ENCODE assay signal across 9 mouse cellular contexts in genomic region chr13:107105510-107105909, GRCm38 (mm10).
DNase-seq lines count a peak whose midpoint lies in the region; ATAC-seq and TF ChIP-seq lines count a peak whose summit lies in the region.
"Had no signal": no experiment of that assay in that cellular context is flagged by ENCODE, and none has a peak within 500 bp of the region (broad histone marks: within the 10 kb centered on the region; RNA-seq: fewer than 3 reads in every experiment).

No protein-coding gene starts in this region.

- TF ChIP-seq CTCF in heart, adult 2 months (IDR thresholded peaks at IDR 0.05): peak; percentile 85

- no peak overlapping the region for H3K27ac ChIP-seq in heart, adult 2 months
- no peak overlapping the region for H3K27ac ChIP-seq in heart, embryonic 11.5 days (ENCODE audit: low read depth, low read length)
- H3K27ac ChIP-seq: midbrain, embryonic 12.5 days had no signal

- no peaks in the 10 kb centered on the region for H3K36me3 ChIP-seq in heart, adult 2 months (ENCODE audit: control insufficient read depth, insufficient read depth, low read length)
- no peaks in the 10 kb centered on the region for H3K36me3 ChIP-seq in heart, embryonic 11.5 days (ENCODE audit: control insufficient read depth, insufficient read depth, low read length)
- H3K36me3 ChIP-seq: midbrain, embryonic 12.5 days had no signal

- no peaks in the 10 kb centered on the region for H3K27me3 ChIP-seq in heart, adult 2 months (ENCODE audit: control insufficient read depth, insufficient read depth, low read length)
- no peaks in the 10 kb centered on the region for H3K27me3 ChIP-seq in heart, embryonic 11.5 days (ENCODE audit: control insufficient read depth, insufficient read depth, low read length)
- H3K27me3 ChIP-seq: midbrain, embryonic 12.5 days had no signal

- no peak for TF ChIP-seq POLR2A in heart, adult 2 months (IDR thresholded peaks at IDR 0.05; ENCODE audit: insufficient read depth, low read depth, low read length)

- peak; percentile 17 to 54 for DNase-seq in heart, adult 2 months
- DNase-seq in urinary bladder, postnatal 25 days (ENCODE audit: low spot score): peak; percentile 22
- no peak for DNase-seq in urinary bladder, postnatal 4 days (ENCODE audit: low spot score in 2 of 2)
- DNase-seq in cerebellum, postnatal 14 days: peak; percentile 39 to 61
- peak; percentile 49 to 51 for DNase-seq in left cerebral cortex, postnatal 14 days (ENCODE audit: low spot score in 2 of 2)
- DNase-seq in spleen, postnatal 14 days (ENCODE audit: low spot score in 2 of 2): peak; percentile 19 to 56
- no peak for DNase-seq in frontal cortex, postnatal 10 days (ENCODE audit: low spot score in 2 of 2)

- H3K79me2 ChIP-seq in heart, adult 2 months (replicated peaks; ENCODE audit: control insufficient read depth, insufficient read depth, low read length): no peaks in the 10 kb centered on the region

- 76% methylated on average over 1 of the region's 1 CpGs for WGBS in heart, adult 2 months
- 62% methylated on average over 1 of the region's 1 CpGs for WGBS in heart, embryonic 11.5 days (ENCODE audit: insufficient replicate concordance)

- H3K4me3 ChIP-seq in heart, adult 2 months: no peak overlapping the region
- no peak overlapping the region for H3K4me3 ChIP-seq in heart, embryonic 11.5 days (ENCODE audit: low read depth, low read length)
- H3K4me3 ChIP-seq: midbrain, embryonic 12.5 days had no signal

- intact Hi-C loops in heart, adult 2 months (cut with DNase I): no loop called here
- intact Hi-C loops in left cerebral cortex, postnatal 14 days (cut with DNase I): no loop called here

- H3K9ac ChIP-seq in heart, adult 2 months (ENCODE audit: low read depth, low read length): no peak overlapping the region
- no peak overlapping the region for H3K9ac ChIP-seq in heart, embryonic 11.5 days (ENCODE audit: low read depth, low read length)
- H3K9ac ChIP-seq: midbrain, embryonic 12.5 days had no signal

- peaks cover 2% of the 10 kb centered on the region; the same call in 1 of the 2 replicates for H3K4me1 ChIP-seq in heart, adult 2 months (ENCODE audit: control insufficient read depth, insufficient read depth, low read length)
- H3K4me1 ChIP-seq in heart, embryonic 11.5 days (ENCODE audit: control insufficient read depth, insufficient read depth, low read length): 0 out of 2 replicates have a peak, but pooled peaks cover 3% of the 10 kb centered on the region
- H3K4me1 ChIP-seq: midbrain, embryonic 12.5 days had no signal

- ATAC-seq in heart, embryonic 11.5 days (replicated peaks; ENCODE audit: insufficient number of reproducible peaks, low FRiP score, low TSS enrichment): no peak

- TF ChIP-seq EP300 in heart, adult 2 months (IDR thresholded peaks at IDR 0.05; ENCODE audit: insufficient read depth, low read depth, low read length): no peak

- no peak overlapping the region for H3K4me2 ChIP-seq in heart, embryonic 11.5 days
- H3K4me2 ChIP-seq: midbrain, embryonic 12.5 days had no signal

- H3K9me3 ChIP-seq in heart, embryonic 11.5 days (replicated peaks; ENCODE audit: control insufficient read depth, low read length): no peaks in the 10 kb centered on the region
- H3K9me3 ChIP-seq: midbrain, embryonic 12.5 days had no signal

Comparison
In these comparisons a context has a peak if more than half of its experiments do, and no peak if none do; other contexts are left out.
1. DNase-seq: peak in heart, adult 2 months (2 of 2), urinary bladder, postnatal 25 days (single experiment), cerebellum, postnatal 14 days (2 of 2), left cerebral cortex, postnatal 14 days (2 of 2) and spleen, postnatal 14 days (2 of 2); none in urinary bladder, postnatal 4 days (0 of 2) and frontal cortex, postnatal 10 days (0 of 2).